Mouse (Mus musculus): ENCODE results near the gene Hk1.

Gene Hk1

DNA sequence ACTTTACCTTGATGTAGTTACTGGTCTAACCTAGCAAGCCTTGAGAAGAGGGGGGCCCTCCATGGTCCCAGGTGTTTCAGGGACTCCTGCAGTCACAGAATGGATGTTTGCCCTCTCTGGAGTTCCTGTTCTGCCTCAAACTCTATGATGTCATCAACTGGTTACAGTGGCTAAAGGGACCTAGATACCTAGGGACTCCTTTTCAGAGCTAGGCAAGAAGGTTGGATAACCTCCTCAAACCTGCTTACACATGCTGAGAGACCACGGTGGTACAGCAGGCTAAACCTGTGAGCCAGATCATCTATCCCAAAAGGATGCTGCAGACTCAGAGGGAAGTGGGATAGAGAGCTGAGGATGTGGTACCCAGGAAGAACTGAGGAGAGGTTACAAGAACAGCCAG is at the start of gene Hk1:
TSS of gene Hk1 (minus strand) at position 101 of the 400 bp plus-strand sequence.
- DNase-seq (ENCODE audit: low read depth, low spot score), result no peak

DNA sequence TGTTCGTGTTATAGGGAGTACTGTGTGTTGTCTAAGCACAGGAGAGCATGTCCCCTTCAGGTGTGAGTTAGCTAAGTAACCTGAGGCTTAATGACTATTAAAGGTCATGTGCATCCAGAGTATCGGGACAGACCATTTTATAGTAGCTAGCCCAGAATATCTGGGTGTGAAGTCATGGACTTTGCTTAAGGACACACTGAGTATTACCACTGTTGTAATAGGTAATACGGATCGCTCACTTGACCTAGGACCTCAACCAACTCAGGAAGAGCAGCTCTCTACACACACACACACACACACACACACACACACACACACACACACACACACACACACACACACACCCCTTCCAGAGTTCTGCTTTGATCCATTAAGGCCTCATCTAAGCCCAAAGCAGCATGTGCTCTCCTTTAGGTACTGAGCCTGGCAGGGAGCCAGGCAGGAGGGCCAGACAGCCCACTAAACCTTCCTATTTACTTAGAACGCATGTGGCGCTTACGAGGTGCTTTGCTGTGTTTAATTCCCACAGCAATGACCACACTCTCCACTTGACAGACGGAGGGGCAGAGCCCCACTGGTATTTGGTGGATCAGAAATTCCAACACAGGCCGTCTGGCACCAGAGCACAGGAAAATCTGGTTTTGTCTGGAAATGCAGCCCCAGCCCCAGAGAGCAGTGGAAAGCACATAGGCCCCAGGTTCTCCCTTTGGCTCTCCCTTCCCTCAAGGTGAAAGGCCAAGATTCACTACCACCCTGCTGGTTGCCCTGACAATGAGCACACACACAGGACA is 45.6 kb upstream of the Hk1 start:
- DNase-seq (ENCODE audit: low read depth, low spot score), result no peak

DNA sequence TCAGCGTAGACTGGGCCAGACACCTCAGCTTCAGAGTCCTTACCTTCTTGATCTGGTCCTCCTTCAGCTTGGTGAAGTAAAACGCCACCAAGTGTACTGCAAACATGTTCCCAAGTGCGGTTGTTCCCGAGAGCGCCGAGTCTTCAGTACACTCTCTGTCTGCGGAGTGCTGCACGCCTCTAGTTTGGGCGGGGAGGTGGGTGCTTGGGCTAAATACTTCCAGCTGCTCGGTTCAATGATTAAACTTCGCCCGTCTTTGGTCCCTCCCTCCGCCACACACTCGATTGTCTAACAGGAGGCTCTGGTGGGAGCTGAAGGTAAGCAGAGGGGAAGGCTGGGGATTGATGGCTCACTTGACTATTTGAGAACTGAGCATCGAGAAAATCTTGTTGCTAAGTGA is 42.5 kb upstream of the Hk1 start, which contains the start of gene Hkdc1:
TSS of gene Hkdc1 (minus strand) at position 237 of the 400 bp plus-strand sequence.
- DNase-seq (ENCODE audit: low read depth, low spot score), result no peak

DNA sequence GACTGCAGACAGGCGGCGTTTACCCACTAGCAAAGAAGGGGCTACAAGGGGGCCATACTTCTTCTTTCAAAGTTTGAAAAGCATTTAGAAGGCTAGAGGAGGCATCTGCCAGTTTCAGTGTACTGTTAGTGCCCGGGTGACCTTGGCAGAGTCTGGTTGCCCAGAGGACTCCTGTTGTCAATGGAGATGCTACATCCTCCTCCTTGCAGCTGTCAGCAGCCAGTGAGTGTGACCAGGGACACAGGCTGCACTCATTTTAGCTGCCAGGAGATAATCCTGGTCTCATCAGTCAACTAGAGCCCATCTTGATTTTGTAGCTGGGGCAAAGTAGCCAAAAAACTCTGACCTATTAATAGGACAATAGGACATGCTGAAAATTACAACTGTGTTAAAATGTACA is 41.4 kb upstream of the Hk1 start:
- DNase-seq (ENCODE audit: low read depth, low spot score), result no peak

DNA sequence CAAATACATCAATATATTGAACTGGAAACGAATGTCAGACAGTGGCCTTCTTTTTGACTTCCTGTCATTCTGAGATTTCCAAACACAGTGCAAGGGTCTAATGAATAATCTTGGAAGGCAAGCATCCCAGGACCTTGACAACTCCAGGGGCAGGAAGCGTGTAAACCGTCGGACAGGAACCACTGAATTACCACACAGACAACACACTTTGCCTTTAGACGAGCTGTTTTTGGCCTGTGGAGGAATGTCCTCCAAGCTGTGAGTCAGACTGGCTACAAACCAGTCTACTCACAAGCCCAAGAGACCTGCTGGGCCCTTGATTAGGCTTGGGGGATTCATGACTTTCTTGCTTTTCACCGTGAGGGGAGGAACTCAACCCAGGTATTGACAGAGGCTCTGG is 40.7 kb upstream of the Hk1 start:
- no peak for DNase-seq (ENCODE audit: low read depth, low spot score)

DNA sequence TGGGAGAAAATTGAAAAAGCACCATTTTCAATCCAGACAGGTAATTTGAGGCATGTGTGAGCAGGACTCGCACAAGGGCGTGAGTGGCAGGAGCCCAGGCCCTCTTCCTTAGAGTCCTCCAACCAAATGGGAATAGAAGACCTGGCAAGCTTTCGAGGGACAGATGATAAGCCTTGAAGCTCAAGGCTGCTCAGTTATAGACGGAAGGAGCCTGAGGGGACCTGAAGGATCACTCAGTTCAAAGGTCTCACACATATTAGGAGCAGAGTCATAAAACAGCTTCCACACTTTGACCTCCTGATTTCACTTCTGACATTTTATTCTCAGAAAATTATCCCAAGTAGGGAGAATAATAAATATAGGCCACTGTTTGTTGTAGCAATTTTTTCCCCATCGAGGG is 39.7 kb upstream of the Hk1 start:
- no peak for DNase-seq (ENCODE audit: low read depth, low spot score)

DNA sequence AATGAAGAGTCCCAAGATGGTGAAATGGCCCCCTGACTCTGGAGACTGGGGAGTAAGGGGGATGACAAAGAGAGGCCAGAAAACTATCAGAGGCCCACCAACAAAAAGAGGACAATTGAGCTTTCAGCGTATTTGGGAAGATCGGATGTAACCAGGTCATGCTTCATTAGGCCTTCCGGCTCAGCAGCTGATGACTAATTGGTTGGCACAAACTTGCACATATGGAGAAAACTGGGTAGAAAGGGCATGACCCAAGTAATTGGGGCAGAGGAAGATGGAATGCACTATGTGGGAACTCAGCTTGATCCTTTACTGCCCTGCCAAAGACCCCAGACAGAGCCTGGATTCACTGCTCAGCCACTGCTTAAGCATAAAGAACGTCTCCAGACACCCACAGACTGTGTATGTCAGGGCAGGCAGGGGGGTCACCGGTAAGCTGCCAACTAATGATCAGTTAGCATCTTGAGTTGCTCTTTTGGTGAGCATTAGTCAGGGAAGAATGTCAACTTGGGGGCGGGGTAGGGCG is 39.2 kb upstream of the Hk1 start:
- DNase-seq (ENCODE audit: low read depth, low spot score), result no peak

DNA sequence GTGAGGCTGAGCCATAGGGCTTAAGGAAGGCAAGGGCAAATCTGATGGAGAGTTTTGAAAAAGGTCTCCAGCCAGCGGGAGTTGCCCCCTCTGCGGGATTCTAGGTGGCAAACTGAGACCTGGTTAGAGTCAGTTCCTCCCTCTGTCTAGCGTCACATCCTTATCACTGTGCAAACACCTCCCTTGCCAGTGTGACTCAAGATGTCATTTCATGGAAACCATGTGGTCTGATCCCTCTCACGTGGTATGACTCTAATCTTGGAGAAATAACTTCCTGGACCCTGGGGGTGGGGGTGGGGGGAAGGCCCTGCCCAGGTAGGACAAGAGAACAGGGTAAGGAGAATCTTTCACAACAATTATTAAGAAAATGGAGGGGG is 33.9 kb upstream of the Hk1 start:
- DNase-seq (ENCODE audit: low read depth, low spot score), result no peak

DNA sequence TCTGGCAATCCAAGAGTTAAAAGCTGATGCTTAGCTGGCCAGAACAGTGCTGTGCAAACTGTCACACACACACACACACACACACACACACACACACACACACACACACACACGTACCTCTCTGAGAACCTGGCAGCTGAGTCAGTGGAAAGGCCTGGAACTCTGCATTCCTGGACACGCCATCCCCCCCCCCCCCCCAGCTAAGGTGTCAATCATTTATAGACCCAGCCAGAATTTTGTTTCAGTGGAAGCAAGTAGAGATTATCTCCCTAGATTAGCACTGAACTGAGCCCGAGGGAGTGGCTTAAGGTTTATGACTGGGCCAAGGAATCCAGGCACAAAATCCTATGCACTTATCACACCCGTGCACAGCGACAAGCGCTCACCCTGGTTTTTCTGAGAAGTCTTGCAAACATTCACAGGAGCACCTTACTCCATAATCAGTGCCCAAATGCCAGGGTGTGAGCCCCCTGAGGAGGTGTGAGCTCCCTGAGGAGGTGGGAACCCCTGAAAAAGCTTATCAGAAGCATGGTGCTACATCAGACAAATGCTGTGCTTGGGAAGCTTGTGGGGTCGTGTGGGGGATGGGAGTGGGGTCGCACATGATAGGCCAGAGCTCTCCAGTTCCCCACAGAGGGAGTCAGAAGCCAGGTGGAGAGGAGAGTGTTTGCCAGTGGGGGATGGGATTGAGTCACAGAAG is 33.3 kb upstream of the Hk1 start:
- no peak for DNase-seq (ENCODE audit: low read depth, low spot score)

DNA sequence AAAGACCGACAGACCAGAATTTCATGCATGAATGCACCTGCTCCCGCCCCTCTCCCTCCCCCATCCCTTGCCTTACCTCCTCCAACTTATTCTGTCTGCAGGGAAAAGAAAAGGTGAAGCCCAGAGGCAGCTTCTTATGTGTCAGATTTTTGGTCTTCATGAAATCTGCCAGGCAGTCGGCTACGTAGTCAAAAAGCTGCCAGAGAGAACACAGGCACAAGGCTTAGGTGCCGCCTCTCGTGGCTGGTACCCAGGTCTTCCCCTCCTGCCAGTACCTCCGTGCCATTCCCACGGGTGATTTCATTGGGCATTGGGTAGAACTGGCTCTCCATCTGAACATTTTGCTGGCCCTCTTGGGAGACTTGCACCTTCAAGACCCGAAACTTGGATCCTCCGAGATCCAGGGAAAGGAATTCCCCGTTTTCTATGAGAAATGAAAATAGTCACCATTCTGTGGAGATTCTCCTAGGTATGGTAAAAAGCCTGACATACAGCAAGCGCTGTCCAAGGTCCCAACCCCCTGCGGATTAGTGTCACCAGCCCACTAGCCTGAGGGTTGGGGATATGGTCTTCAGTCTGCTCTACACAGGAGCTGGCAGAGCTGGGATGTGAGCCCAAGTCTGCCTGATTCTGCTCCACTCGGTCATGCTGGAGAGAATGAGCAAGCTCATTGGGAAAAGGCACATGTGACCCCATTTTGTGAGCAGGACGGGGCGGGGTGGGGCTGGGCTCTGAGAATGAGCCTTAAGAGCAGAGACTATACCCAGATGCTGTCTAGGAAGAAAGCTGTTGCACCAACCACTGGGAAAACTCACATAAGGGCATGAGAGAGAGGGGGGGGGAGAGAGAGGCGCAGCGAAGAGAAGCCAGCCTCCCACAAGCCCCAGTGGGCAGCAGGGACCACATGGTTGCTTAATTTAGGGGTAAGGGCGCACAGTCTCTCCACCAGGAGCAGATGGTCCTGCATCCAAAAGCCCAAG is 32.0 kb upstream of the Hk1 start:
- DNase-seq (ENCODE audit: low read depth, low spot score), result no peak

DNA sequence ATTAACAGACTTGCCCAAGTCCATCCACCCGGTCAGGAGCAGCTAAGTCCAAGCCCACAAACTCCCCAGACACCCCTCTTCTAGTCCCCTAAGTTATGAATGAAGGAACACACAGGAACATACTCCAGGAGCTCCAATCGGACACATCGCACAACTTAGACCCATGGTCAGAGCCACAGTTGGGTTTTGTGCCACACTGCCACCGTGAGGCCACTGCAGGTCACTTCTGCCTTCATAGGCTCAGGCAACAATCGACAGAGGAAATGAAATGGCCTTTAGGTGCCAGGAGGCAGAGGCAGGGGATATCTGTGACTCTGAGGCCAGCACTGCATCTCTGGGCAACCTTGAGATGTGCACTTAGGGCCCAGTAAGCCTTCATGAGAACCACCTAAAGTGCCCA is 31.2 kb upstream of the Hk1 start:
- DNase-seq (ENCODE audit: low read depth, low spot score), result peak; percentile 63

DNA sequence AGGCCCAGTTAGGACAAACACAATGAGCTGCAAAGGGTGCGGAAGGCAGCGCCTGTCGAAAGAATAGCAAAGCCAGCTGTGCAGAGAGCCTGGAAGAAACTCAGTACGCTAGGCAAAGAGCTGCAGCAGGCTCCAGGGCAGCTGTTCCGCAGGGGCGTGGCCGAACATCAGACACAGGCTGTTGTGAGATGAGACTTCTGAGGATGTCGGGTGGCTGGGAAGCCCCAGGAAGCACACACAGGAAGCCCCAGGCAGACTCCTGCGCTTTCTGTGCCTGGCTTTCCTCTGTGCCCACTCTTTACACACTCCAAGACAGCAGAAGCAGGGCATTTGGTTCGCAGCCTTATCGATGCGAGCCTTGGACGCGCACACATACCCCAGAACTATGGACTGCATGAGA is 25.2 kb upstream of the Hk1 start:
- no peak for DNase-seq (ENCODE audit: low read depth, low spot score)

DNA sequence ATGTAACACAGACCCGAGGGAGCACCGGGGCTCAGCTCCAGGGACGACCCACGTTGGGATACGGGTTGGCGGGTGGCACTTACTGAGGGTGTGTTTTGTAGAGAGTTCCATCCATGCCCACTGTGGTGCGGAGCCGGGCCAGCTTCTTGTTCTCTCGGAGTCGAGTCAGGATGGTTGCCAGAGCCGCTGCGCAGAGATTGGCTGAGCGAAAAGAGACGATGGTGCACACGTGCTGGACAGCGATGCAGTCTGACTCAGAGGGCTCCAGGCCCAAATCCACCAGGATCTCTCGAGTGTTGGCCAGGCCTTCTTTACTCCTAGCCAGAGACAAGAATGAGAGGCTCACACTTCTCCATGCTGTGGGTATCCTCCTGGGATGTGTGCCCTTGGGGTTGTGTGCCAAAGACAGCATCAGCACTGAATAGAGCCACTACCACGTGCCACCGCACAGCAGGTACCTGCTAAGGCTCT is 22.0 kb upstream of the Hk1 start:
- DNase-seq (ENCODE audit: low read depth, low spot score), result no peak

DNA sequence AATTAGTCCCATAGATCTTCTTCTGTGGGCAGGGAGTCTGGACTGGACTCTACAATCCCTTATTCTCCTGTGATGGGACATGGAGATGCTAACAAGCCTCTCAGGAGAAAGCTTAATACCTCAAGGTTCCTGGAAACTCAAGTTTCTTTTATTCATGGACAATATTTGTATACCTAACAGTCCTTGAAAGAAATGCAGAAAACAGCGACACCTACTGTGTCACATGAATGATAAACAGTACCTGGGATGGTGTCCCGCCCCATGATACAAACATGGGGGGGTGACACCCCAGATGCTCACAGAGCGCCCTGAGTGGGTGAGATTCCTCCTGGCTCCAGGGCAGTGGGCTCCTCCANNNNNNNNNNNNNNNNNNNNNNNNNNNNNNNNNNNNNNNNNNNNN is 3.3 kb upstream of the Hk1 start:
- DNase-seq (ENCODE audit: low read depth, low spot score), result no peak

DNA sequence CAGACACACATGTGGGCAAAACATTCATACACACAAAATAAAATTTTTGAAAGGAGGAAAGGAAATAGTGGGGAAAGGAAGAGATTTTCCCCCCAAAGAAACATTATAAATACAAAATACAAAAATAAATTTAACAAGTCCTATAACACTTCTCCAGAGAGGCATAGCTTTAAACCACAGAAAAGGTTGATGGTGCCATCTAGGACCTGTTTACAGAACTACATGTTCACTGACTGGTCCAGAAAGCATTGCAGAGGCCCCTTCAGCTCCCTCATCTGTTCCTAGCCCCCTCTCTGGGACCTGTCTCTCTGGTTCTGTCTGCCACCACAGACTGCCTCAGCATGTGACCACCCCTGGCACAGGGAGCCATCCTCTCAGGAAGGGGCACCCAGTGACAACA is 1.2 kb upstream of the Hk1 start:
- DNase-seq (ENCODE audit: low read depth, low spot score), result peak; percentile 6

DNA sequence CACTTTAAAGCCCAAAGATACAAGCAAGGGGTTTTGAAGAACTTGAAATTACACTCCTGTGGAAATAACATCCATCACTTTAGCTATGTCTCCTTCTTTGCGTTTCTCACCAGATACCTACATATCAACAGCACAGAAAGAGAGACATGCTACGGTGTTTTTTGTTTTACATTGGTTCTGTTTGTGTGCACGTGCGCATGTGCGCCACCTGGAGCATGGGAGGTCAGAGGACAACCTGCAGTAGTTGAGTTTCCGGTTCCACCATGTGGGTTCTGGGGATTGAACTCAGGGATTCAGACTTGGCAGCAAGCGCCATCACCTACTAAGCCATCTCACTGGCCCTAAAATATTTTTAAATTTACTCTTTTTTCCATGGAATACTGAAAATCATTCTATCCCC is 20.9 kb downstream of the Hk1 start:
- no peak for DNase-seq (ENCODE audit: low read depth, low spot score)

DNA sequence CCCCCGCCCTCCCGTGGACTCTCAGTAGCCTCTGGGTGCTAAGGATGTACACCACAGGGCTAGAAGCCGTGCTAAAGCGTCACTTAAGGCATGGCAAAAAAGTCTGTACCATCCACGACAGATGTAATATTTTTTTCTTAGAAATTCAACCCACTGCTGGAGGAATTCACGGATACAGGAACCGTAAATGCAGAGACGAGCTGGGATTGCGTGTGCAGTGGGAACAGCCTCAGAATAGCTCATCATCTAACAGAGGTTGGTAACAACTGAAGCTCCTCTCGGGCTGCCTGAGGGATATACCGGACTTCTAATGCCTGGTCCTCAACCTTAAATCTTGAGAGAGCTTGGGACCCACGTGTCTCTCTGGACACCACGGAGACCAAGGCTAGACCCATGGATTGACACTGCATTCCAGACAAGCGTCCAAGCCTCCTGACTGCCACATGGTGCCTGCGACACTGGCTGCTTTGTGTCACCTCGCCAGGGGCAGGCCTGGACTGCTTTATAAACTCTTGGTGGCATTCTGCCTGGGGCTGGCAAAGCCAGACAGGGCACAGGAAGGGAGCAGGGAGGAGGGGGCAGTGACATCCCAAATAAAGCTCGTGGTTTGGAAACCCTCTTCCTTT is 23.5 kb downstream of the Hk1 start:
- no peak for DNase-seq (ENCODE audit: low read depth, low spot score)

DNA sequence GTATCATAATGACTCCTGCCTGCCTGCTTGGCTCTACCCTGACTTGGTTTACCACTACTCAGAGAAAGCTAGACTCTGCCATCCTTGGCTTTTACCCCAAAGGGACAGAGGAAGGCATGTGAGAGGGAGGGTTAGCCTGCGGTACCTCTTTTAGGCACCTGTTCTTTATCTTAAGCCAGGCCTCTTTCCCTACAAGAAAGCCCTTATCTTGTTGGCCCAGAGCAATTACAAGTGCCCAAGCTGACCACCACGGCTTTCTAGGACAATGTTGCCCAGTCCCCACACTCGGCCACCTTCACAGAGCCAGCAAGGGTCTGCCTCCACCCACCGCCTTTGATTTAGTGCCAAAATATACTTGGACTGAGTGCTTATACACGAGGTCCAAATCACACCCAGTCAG is 34.6 kb downstream of the Hk1 start:
- no peak for DNase-seq (ENCODE audit: low read depth, low spot score)

DNA sequence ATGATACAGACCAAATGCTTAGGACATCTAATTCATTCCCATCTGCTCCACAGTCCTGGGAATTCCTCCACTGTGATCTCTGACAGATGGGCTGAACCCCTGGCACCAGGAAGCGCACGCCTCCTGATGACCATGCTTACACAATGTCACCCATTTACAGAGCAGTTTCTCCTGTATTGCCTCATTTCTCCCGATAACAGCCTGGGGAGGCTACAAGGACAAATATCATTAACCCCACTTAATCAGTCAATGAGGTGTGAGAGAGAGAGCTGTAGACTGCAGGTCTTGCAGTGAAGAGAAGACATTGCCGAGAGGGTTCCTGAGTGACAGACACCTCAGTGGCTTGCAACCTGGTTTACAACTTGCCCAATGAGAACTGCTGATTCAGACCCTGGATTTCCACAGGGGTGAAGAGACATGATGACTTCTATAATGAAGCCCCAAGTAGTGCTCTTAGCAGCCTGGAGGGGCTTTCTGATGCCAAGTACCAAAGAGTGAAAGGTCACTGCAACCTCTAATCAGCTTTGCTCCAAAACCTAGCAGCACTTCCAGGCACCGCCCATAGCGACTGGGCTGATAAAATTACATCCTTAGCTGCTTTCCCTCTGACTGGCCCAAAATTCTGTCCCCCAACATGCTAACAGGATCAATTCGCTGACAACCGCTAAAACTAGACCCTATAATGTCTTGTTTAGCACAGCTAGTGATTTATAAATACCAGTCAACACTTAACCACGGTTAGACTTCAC is 35.5 kb downstream of the Hk1 start:
- DNase-seq (ENCODE audit: low read depth, low spot score), result no peak

DNA sequence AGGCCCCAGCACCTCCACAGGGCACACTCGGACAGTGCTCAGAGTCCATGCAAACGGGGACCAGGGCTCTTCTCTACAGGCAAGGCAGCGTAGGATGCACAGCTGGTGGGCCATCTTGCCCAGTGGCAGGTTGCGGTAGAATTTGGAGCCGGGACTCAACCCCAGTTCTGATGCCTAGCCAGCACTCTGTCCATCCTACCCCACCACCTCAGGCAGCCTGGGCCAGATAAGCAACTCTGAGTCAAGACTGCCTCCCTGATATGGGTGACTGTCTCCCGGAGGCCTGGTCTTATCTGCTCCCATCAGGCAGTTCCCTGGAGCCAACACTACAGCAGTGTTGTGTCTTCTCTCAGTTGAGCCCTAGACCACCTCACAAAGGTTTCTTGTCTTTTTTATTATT is 37.2 kb downstream of the Hk1 start:
- no peak for DNase-seq (ENCODE audit: low read depth, low spot score)

DNA sequence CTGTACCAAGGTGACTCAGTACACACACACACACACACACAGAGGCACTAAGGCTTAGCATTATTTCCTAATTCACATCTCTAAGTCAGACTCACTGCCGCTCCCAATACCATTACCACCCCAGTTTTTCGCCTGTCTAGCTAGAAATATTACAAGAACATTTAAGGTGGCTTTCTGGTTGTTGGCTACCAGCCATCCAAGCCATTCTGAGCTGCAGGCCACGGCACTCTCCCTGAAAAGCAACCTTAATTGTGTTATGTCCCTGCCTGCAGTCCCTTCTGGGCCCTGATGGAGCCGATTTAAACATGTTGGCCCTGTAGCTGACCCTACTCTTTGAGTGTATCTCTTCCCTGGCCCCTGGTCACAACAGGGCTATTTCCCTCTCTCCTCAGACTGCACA is 37.8 kb downstream of the Hk1 start:
- no peak for DNase-seq (ENCODE audit: low read depth, low spot score)

All from retina, postnatal 7 days (tissue).